Mouse (Mus musculus) cerebellum, postnatal 4 days (tissue): ENCODE results near the gene Ormdl2.
"Not testable (repeated sequence)": the region's sequence is repeated elsewhere in the genome, so short reads cannot be mapped to it uniquely, and the experiment has no call there.

Experiments
- DNase-seq, 2 experiments: peaks; one replicate each; pipeline ENCODE4 v3.0.0; 2022; ENCODE audit warnings: low spot score in 2 of 2, mixed read lengths in 1 of 2

Ormdl2 gene

DNA sequence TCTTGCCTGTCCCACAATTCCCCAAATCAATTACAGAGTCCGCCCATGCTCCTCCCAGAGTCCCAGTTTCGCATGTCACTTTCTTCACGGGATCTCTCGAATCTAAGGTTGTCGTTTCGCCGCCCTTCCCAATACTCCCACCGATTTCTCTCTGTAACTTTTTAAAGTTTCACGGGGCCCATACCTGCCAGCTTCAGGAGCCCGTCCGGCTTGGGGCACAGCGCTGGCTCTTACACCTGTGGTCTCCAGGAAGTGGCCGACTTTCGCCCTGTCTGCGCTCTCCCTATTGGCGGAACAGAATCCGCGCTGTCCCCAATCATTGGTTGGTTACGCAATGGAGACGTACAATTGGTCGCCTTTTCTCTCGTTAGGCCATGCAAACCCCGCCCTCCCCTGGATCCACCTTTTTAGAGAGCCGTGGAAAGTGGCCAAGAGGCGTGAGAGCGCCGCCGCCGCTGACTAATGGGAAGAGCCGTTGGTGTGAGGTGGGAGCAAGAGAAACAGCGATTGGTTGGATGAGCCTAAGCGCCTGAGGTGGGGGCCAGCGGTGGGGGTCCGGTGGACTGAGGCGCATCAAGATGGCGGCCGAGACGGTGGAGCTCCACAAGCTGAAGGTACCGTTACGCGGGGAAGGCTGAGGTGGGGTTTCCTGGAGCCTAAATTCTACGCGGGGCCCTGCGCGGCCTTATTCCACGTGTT lies at the start of gene Ormdl2:
Ormdl2 (minus strand) TSS at position 288 of the 699 bp plus-strand sequence.
- DNase-seq, result peak; percentile 99

DNA sequence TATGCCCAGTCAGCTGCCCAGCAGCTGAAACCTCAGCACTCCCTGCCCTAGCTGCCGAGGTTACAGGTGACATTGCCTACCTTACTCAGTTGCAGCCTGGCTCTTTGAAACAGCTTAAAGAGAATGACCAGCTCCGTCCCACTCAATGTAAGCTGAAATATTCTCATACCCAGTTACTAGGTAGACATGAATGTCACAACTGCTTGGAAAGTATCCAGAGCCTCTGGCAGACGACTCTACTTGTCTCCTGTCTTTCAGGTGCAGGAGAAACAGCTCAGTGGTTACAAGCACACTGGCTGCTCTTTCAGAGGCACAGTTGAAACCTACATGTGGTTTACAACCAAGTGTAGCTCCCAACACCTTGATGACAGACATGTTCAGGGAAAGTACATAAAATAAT lies 48.9 kb upstream of the Ormdl2 start:
- no peak for DNase-seq

DNA sequence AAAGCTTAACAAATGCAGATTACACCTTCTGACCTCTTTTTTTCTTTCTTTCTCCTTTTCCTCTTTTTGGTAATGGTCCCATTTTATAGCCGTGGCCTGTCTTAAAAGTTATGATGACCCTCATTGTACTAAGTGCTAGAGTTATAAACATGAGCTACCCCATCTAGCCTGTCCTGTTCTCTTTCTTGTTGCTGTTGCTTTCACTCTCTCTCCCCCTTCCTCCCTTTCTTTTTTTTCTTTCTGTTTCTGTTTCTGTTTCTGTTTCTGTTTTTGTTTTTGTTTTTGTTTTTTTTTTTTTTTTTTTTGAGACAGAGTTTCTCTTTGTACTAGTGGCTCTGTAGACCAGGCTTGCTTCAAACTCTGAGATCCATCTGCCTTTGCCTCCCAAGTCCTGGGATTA lies 45.1 kb upstream of the Ormdl2 start:
- no peak for DNase-seq

DNA sequence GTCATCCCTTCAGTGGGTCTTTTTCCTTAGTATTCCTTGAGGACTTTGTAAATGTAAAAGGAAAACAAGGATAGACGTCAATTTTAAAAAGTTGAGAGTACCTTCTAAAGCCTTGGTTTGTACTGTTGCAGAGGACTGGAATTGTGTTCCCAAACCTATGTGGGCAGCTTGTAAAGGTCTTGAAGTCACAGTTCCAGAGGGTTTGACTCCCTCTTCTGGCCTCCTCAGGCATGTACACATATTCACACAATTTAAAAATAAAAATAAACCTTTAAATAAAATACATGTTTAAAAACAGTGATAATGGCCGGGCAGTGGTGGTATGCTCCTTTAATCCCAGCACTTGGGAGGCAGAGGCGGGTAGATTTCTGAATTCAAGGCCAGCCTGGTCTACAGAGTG lies 44.6 kb upstream of the Ormdl2 start:
- DNase-seq, result no peak

DNA sequence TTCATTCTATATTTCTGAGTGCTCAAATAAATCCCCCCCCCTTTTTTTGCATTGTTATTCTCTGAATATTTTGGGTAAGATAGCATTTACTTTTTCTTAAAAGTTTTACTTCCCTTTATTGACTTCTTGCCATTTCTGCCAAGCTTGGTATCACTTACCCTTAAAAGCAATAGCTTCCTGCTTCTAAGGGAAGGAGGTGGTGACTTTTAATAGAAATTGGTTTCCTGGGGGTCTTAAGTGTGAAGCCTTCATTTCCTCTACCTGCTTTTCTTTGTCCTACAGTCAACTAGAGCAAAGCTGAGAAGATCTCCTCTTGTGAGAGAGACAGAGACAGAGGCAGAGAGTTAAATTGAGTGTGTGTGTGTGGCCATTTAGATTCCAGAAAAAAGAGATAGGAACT lies 39.7 kb upstream of the Ormdl2 start:
- DNase-seq, result no peak

DNA sequence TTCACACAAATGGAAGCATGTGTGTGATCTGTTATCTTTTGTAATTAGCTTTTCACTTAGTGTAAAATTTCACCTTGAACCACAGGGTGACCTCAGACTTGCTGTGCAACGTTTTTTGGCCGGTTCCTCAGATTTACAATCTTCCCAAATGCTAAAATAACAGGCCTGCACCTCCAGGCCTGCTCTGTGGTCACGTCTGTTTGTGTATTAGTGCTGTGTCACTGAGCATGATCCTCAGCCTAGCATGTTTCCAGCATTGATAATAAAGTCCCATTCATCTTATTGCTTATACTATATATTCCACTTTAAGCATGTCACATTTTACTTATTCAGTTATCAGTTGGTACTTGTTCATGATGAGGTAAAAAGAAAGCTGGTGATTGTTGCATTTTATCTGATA lies 28.9 kb upstream of the Ormdl2 start:
- DNase-seq, result no peak

DNA sequence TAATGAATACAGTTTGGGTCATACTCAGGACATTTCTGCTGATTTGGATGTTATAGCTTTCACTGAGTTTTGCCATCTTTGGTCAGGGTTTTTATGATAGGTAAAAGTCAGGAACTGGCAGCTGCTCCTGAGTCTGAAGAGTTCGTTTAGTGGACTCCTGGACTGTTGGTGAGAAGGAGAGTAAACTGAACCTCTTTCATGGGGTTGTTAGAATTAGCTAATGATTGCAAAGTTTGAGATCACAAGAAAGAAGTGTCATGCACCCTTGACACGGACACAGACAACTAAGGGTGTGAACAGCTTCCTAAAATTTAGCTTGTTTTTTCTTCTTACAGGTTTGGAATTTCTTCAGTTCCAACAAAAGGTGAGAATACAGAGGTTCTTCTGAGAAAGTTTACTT lies 27.0 kb upstream of the Ormdl2 start:
- no peak for DNase-seq

DNA sequence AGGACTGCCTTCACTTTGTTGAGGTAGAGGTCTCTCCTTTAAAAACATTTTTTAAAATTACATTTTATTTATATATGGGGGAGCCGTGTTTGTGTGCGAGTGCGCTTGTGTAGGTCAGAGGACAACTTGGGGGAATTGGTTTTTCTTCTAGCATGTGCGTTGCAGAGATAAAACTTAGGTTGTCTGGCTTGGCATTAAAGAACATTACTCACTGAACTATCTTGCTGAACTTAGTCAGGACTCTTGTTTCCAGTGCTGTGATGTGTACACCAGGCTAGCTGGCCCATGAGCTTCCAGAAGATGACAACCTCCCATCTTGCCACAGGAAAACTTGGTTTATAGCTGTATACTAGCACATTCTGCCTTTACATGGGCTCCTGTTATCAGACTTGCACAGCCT lies 25.2 kb upstream of the Ormdl2 start:
- no peak for DNase-seq

DNA sequence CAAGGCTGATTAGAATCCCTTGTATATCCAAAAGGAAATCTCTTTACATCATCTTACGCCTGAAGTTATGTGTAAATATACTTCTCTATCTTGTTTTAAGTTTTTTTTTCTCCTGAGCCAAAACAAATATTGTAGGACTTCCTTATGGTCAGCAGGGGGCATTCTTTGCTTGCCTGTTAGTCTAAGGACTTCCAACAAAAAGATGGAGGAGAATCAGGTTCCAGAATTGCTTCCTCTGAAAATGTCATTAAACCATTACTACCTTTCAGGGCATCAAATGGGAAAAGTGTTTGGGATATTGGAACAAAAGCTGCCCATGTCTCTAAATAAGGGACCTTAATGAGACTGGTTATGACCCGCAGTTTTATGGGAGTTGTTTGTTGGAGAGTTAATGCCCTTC lies 24.1 kb upstream of the Ormdl2 start:
- no peak for DNase-seq

DNA sequence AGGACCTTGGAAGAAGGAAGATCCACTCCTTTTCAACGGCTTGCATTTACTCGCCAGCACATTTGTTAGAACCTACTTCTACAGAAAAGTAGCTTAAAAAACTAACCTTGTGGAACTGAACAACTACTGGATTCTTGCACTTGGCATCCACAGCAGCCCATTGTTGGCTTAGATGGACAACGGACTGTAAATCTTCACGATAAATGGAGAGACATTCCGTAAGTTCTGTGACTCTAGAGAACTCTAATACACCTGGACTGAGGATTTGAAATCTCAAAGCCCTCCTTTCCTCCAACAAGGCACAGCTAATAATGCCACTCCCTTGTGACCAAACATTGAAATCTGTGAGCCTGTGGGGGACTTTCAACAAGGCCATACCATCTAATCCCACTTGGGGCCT lies 21.8 kb upstream of the Ormdl2 start:
- DNase-seq, result no peak

DNA sequence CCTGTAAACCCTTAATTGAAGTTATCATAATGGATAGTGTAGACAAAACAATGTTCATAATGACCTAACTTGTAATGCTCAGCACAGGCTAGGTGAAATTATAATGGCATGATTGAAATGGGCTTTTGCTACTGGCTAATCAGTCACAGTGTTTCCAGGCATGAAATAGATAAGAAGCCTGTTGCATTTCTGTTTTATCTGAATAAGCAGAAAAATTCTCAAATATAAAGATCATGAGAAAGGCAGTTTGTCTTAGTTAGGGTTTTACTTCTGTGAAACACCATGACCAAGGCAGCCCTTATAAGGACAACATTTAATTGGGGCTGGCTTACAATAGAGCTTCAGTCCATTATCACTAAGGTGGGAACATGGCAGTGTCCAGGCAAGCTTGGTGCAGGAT lies 19.2 kb upstream of the Ormdl2 start:
- no peak for DNase-seq

DNA sequence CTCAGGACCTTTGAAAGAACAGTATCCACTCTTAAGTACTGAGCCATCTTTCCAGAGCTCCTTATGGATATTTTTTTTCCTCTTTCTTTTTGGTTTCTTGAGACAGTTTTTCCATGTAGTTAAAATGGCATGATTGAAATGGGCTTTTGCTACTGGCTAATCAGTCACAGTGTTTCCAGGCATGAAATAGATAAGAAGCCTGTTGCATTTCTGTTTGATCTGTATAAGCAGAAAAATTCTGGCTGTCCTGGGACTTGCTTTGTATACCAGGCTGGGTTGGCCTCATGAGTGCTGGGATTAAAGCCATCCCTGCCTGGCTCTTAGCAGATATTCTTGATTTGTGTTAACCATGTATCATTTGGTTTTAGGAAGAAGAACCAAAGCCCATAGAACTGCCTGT lies 18.0 kb upstream of the Ormdl2 start:
- no peak for DNase-seq

DNA sequence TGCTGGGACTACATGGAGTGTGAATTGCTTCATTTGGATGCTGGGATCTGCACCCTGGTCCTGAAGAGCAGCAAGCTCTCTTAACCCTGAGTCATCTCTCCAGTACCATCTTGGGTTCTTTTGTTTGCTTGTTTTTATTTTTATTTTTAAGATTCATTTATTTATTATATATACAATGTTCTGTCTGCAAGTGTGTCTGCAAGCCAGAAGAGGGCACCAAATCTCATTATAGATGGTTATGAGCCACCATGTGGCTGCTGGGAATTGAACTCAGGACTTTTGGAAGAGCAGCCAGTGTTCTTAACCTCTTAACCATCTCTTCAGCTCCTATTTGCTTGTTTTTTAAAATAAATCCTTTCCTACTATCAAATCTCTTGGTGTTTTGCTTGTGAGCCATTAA lies 16.0 kb upstream of the Ormdl2 start:
- no peak for DNase-seq

DNA sequence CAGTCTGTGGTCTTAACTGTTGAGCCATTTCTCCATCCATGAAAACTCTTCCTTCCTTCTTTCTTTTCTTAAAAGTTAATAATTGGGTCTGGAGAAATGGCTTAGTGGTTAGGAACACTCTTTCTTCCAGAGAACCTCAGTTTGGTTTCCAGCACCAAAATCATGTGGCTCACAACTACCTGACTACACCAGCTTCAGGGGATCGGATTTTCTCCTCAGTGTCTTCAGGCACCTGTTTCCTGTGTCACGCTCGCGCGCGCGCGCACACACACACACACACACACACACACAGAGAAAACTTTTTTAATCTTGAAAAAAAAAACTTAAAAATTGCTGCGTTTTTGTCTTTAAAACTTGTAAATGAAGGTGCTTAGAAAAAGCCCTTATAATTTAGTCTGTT lies 2.4 kb upstream of the Ormdl2 start:
- DNase-seq, result no peak

DNA sequence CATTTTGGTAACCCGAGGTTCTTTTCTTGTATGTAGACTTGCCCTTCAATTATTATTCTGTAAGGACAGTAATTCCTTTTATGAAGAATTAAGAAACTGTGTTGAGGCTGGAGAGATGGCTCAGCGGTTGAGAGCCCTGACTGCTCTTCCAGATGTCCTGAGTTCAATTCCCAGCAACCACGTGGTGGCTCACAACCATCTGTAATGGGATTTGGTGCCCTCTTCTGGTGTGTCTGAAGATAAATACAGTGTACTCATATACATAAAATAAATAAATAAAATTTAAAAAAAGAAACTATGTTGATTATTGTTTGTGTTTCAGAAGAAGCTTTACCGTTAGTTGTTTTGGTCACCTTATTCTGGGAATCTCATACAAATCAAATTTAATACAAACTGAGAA lies 1.6 kb upstream of the Ormdl2 start:
- not testable (repeated sequence) for DNase-seq

DNA sequence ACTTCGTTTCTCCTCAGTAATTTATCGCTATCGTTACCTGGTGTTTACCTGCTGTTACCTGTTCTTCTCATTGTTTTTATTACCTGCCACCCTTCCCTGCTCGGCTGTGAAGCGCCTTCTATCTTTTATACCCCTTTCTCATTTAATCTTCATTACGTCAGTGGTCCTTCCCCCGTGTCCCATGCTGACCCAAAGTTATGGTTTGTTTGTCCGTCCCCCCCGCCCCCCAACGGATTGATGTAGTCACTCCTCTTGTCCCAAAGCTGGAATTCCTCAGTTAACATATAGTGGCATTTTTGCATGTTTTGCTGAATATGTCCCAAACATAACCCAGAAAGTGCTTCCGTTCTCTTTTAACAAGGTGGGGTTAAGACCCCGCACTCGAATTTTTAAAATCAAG lies 690 bp upstream of the Ormdl2 start:
- no peak for DNase-seq

DNA sequence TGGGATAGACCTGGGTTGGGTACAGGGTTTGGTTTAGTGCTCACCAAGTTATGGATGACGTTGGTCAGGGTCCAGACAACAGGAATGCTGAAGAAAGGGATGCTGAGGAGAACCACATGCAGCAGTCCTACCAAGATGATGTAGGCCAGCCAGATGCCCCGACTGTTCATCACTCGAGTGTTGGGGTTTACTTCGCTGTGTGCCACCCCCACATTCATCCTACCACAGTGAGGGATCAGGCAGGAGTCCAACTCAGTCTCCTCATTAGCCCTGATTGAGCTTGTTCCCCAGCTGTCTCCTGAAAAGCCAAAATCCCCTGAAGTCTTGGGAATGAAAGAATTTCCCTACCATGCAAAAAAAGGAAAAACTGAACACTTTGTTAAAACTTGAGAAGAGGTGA lies 1.2 kb downstream of the Ormdl2 start:
- no peak for DNase-seq

DNA sequence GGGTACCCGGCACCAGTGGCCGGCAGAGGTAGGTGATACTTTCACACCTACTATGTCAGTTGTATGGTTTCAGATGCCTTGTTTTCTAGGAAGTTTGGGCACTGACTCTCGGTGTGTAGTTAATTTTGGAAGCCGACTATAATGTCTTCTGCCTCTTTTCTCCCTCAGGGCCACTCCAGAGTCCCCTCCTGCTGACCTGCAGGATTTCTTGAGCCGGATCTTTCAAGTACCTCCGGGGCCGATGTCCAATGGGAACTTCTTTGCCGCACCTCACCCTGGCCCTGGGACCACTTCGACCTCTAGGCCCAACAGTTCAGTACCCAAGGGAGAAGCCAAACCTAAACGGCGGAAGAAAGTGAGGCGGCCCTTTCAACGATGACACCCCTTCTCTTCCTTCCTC lies 4.4 kb downstream of the Ormdl2 start, which contains the start of gene Sarnp:
Sarnp (plus strand) TSS at position 301 of the 400 bp plus-strand sequence.
- no peak for DNase-seq

DNA sequence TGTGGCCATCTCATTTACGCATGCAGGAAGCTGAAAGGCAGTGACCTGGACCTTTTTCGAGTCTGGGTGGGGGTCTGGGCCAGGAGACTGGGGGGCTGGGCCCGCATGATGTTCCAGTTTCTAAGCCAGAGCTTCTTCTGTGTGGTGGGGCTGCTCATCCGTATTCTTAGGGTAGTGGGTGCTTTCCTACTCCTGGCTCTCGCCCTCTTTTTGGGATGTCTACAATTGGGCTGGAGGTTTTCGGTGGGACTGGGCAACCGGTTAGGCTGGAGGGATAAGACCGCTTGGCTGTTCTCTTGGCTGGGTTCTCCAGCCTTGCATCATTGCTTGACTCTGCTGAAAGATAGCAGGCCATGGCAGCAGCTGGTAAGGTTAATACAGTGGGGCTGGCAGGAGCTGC lies 14.4 kb downstream of the Ormdl2 start:
- no peak for DNase-seq

DNA sequence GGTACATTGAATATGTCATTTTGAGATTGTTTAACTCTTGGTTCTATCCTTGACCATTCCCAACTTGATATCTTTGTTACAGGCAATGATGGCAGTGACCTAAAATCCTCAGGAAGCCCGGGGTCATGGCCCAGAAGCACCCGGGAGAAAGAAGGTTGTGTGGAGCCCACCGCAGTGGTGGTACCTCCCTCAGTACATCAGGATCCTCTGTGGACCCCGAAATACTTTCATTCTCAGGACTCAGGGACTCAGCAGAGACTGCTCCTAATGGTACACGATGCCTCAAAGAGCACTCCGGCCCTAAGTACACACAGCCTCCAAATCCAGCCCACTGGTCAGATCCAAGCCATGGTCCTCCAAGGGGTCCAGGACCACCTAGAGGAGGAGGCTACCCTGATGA lies 15.4 kb downstream of the Ormdl2 start:
- no peak for DNase-seq

DNA sequence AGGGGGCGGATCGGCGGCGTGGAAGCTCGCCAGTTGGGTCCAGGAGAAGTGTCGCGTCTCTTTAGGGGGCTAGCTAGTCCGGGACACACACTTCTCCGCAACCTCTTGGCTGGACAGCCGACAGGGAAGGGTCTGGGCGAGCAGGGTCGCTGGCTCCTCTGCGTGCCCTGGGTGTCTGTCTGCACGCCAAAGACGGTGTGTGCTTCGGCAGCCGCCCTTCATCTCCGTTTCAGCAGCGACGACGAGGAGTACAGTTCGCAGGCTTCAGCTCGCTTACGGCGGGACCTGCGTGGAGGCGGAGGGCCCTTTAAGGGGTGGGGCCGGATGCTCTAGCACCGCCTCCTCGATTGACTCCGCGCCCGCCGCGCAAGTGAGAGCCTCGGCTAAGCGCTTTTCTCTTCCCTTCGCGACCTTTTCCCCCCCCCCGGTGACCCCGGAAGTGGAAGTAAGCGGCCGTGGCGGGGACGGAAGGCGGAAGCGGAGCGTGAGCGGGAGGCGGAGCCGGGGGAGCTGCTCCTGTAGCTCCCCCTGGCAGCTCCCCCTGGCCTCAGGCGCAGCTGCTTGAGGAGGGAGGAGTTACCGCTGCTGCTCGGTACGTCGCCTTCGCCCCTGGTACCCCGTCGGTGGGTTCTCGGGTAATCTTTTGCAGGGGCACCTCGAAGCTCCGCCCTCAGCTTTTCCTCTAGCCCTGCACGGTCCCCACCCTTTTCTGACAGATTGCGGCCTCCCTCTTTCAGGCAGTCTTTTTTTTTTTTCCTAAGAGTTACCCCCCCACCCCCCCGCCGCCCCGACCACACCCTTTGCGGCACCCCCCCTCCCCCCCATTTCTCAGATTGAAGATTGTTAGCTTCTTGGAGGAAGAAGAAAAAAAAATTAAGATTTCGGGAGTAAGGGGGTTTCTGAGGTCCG lies 16.1 kb downstream of the Ormdl2 start:
- peak; percentile 86 to 94 for DNase-seq

DNA sequence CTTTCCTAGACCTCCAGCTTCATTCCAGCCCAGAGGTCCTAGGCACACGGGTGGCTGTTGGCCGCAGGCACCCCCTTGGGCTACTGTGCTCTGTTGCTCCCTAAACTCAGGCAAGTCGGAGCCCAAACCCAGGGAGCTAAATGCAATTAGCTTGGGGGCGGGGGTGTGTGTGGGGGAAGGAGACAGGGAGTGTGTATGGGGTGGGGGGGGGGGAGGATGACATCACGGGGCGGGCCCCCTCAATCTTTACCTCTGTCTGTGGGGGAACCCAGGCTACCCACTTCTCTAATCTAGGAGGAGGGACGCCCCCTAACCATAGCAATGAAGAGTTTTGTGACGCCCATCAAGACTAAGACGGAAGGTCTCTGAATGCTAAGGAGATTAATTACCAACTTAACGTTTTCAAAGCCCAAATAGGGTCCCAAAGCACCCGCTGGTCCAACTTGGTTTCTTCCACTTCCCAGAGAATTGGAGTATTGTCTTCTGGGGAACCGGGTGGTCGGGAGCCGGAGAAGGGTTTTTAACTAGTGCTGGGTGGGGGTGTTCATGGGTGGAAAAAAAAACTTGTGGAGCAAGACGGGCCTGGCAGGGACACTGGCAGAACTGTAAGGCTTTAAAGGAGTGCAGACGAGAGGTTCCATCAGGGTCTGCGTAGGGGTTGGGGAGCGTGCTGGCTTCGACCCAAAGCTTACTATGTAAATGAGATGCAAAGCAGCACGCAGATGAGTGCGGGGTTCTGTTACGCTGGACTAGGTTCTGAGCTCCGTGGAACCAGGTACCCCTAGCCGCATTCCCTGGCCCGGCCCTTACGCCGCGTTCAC lies 17.0 kb downstream of the Ormdl2 start, which contains the start of gene Tmem198b:
Tmem198b (minus strand) TSS at position 100 of the 821 bp plus-strand sequence.
- peak in 1 of 2 experiments; percentile 61 for DNase-seq
